Mouse (Mus musculus) cortical plate, adult 2 months (tissue): ENCODE measurements around the gene Izumo1r.

Source experiments
- CTCF ChIP-seq: fragments of 200-500 bp; IDR thresholded peaks from 2 replicates; pipeline ENCODE4 v1.5.1; 2011; ENCODE audit warnings: mild to moderate bottlenecking, control low read depth, low read length; ENCODE audit not compliant: insufficient read depth; ENCODE audit errors: extremely low read depth
- POLR2A ChIP-seq: fragments of 200-500 bp; IDR thresholded peaks from 2 replicates; pipeline ENCODE4 v1.6.1; 2011; ENCODE audit warnings: mild to moderate bottlenecking, low read length, control low read depth; ENCODE audit not compliant: insufficient read depth; ENCODE audit errors: extremely low read depth

- no peak for TF ChIP-seq CTCF
- TF ChIP-seq POLR2A, result no peak
Measured at GRCm38 (mm10) chr9:14841878-14842761, 61.6 kb downstream of the Izumo1r start.
